Mouse (Mus musculus) lung, postnatal 0 days (tissue): ENCODE results near the gene Acsm2.

ENCODE experiments used
- CTCF ChIP-seq: IDR thresholded peaks from 2 replicates; pipeline ENCODE4 v1.5.1; 2016; ENCODE audit warnings: antibody characterized with exemption, mild to moderate bottlenecking
- EP300 ChIP-seq: IDR thresholded peaks from 2 replicates; pipeline ENCODE4 v1.6.1; 2016; ENCODE audit warnings: antibody characterized with exemption, mild to moderate bottlenecking, control low read depth

DNA sequence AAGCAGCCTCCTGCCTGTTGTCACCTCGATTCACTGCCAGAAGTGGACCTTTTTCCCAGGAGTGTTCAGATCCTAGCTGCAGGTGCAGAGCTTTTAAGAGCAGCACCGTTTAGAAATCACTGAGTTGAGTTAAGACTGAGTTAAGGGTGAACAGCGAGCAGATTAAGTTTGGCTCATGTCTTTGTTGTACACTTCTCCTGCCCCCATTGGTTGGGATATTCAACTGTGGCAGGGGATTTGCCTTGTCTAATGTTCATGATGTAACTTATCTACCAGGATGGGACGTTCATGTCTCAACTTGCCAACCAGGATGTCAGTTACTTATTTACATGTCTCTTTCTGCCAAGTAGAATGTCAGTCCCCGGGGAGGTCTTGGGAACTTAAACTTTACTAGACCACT lies 88.2 kb downstream of the Acsm2 start:
- TF ChIP-seq CTCF (no peak), EP300 (no peak)
